Mouse (Mus musculus): ENCODE data around the gene Lman1l. TPM values are rescaled to one million over a fixed set of nuclear protein-coding genes. Genes with fewer than 3 reads are reported as not detected.
A peak's percentile ranks its signal among the peaks of the same experiment; 100 is the strongest.

Gene Lman1l
- polyA plus RNA-seq, 1 experiment from 2014 or later = not detected

DNA sequence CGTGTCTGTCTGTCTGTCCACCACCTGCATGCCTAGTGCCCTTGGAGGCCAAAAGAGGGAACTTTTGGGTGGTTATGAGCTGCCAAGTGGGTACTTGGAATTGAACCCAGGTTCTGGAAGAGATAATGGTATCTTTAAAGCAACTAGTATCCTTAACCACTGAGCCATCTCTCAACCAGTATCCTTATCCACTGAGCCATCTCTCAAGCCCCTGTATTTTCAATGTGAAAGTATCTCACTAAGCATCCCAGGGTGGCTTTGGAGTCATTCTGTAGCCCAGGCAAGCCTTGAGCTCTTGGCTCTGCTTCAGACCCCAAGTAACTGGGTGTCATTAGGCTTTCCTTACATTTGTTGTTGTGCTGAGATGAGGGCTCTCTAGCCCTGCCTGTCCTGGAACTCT, 34.4 kb upstream of the Lman1l start:
- Histone ChIP-seq H3K9me3 (replicated peaks) (no peaks in the 10 kb centered on the region), H3K36me3 (no peaks in the 10 kb centered on the region), H3K27ac (no peak overlapping the region), H3K27me3 (ENCODE audit: low read depth, poor library complexity, severe bottlenecking) (peaks cover 27% of the 10 kb centered on the region), H3K4me1 (peaks cover 33% of the 10 kb centered on the region), H3K4me3 (no peak overlapping the region)
- WGBS = 83% methylated on average over 1 of the region's 1 CpGs
- DNase-seq (ENCODE audit: low spot score) = no peak

DNA sequence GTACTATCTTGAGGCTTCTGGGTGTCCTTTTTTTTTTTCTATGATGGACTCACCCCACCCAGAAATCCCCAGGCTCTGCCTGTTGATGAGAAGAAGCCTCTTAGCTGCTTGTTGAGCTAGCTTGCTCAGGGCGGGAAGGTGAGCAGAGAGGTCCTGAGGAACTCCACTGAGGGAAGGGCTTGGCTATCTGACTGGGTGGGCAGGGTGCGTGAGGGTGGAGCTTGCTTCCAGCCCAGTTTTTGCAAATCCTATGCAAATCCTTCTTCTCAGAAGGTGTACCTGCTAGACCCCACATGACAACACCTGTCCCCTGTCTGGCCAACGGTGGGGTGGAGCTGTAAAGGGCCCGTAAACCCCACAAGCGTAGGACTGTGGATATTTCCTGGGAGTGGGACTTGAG, 32.7 kb upstream of the Lman1l start, which contains the start of gene Csk:
Csk (minus strand) TSS at position 349 of the 400 bp plus-strand sequence.
- Histone ChIP-seq H3K4me1 (peaks cover 33% of the 10 kb centered on the region), H3K36me3 (no peaks in the 10 kb centered on the region), H3K9me3 (replicated peaks) (no peaks in the 10 kb centered on the region), H3K4me3 (no peak within 1 kb of the TSS), H3K27me3 (ENCODE audit: low read depth, poor library complexity, severe bottlenecking) (peaks cover 27% of the 10 kb centered on the region), H3K27ac (no peak within 1 kb of the TSS; the same call in 1 of the 2 replicates)
- no peak for DNase-seq (ENCODE audit: low spot score)
- 48% methylated on average over 5 of the region's 5 CpGs for WGBS

GRCm38 (mm10) chr9:57652855-57653254, 32.3 kb upstream of the Lman1l start:
- no peak for DNase-seq (ENCODE audit: low spot score)
- Histone ChIP-seq H3K27me3 (ENCODE audit: low read depth, poor library complexity, severe bottlenecking) (peaks cover 27% of the 10 kb centered on the region), H3K4me3 (no peak overlapping the region), H3K27ac (no peak overlapping the region; the same call in 1 of the 2 replicates), H3K36me3 (no peaks in the 10 kb centered on the region), H3K9me3 (replicated peaks) (no peaks in the 10 kb centered on the region), H3K4me1 (peaks cover 33% of the 10 kb centered on the region)
- WGBS = 41% methylated on average over 3 of the region's 3 CpGs

- peaks cover 33% of the 10 kb centered on the region for H3K4me1 ChIP-seq
- no peaks in the 10 kb centered on the region for H3K9me3 ChIP-seq (replicated peaks)
- no peak overlapping the region for H3K4me3 ChIP-seq
- H3K27me3 ChIP-seq (ENCODE audit: low read depth, poor library complexity, severe bottlenecking) = peaks cover 27% of the 10 kb centered on the region
- H3K27ac ChIP-seq = no peak overlapping the region
- 77% methylated on average over 9 of the region's 9 CpGs for WGBS
- no peak for DNase-seq (ENCODE audit: low spot score)
- no peaks in the 10 kb centered on the region for H3K36me3 ChIP-seq
Observed at GRCm38 (mm10) chr9:57652351-57652750, 31.8 kb upstream of the Lman1l start.

DNA sequence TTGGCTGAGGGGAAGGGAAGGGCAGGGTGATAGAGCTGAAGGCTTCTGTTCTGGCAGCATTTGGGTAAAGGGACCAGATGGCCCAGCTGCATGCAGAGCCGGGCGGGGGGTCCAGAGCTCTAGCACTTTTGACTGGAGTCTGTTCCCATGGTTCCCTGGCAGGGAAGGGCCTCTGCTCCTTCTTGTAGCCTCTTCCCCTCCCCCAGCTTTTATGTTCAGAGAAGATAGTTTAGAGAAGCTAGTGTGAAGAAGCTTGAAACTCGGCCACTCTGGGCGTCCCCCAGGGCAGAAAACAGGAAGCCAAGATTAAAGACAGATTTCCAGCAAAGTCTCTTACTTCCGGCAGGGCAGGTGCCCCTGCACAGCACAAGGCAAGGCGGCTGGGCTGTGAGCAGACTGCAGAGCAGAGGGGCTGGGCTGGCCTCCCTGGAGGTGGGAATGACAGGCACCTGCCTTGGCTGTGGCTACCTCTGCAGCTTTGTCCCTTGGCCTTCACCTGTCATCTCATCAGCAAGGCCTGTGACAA, 30.3 kb upstream of the Lman1l start:
- Histone ChIP-seq H3K4me3 (no peak overlapping the region), H3K27me3 (ENCODE audit: low read depth, poor library complexity, severe bottlenecking) (peaks cover 27% of the 10 kb centered on the region), H3K36me3 (no peaks in the 10 kb centered on the region), H3K27ac (peak overlapping the region; percentile 61), H3K4me1 (peaks cover 34% of the 10 kb centered on the region), H3K9me3 (replicated peaks) (no peaks in the 10 kb centered on the region)
- DNase-seq (ENCODE audit: low spot score) = no peak
- 11% methylated on average over 6 of the region's 6 CpGs for WGBS

DNA sequence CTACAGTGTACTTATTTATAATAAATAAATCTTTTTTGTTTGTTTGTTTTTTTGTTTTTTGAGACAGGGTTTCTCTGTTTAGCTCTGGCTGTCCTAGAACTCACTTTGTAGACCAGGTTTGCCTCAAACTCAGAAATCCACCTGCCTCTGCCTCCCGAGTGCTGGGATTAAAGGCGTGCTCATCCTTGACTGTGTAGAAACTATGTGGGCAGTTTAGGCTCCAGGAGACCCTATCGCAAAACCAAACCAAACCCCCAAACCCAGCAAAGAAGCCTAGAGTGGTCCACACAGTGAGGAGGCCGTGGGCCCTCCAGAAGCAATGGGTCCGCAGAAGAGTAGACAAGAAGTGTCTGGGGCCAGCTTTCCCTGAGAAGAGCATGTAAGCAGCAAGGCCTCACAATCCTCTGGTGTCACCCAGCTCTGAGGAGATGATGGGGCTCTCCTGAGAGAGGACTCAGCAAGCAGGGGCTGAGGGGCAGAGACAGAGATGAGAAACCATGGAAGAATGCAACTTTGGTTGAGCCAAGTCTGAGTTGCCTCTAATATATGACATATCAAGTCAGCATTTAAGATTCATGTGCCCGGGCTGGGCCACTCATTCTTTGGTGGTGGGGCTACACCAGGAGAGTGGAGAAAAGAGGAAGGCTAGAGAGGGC, 29.7 kb upstream of the Lman1l start:
- Histone ChIP-seq H3K4me1 (peaks cover 38% of the 10 kb centered on the region), H3K27ac (peak overlapping the region; percentile 61), H3K4me3 (no peak overlapping the region), H3K27me3 (ENCODE audit: low read depth, poor library complexity, severe bottlenecking) (peaks cover 27% of the 10 kb centered on the region), H3K9me3 (replicated peaks) (no peaks in the 10 kb centered on the region), H3K36me3 (no peaks in the 10 kb centered on the region)
- DNase-seq (ENCODE audit: low spot score) = no peak
- 90% methylated on average over 6 of the region's 6 CpGs for WGBS

DNA sequence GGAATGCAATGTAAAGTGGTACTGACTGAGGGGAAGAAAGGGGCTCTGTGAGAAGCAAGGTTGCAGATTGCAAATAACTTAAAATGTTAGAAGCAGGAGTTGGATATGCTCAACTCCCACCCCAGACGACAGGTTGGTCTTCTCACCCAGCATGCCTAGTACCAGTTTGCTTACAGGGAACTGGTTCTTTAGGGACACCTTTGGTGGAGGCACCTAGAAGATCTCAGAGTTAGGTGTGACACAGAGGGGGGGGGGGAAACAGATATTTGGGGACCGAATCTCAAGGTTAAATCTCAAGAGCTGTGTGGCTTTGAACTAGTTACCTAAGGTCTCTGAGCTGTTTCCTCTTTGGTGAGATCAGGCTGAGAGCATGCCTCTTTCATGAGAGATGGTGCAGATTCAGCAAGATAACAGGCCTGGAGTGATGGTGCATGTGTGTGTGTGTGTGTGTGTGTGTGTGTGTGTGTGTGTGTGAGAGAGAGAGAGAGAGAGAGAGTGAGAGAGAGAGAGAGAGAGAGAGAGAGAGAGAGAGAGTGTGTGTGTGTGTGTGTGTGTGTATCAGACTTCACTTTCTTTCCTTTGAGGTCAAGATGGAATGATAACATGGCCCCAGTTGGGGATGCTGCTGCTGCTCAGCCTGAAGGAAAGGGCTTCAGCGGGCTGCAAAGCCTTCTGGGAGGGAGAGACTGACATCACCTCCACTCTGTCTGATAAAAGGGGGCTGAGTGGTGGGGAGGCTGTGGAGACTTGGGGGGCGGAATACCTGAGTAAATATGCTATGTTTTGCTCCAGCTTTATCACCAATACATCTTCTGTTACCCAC, 26.9 kb upstream of the Lman1l start:
- Histone ChIP-seq H3K4me3 (no peak overlapping the region), H3K27ac (no peak overlapping the region), H3K27me3 (ENCODE audit: low read depth, poor library complexity, severe bottlenecking) (no peaks in the 10 kb centered on the region; the same call in 1 of the 2 replicates), H3K4me1 (peaks cover 54% of the 10 kb centered on the region), H3K9me3 (replicated peaks) (no peaks in the 10 kb centered on the region), H3K36me3 (peaks cover 11% of the 10 kb centered on the region)
- 73% methylated on average over 4 of the region's 4 CpGs for WGBS
- DNase-seq (ENCODE audit: low spot score) = no peak

- H3K27me3 ChIP-seq (ENCODE audit: low read depth, poor library complexity, severe bottlenecking) = no peaks in the 10 kb centered on the region
- no peak overlapping the region for H3K27ac ChIP-seq
- no peak for DNase-seq (ENCODE audit: low spot score)
- no peaks in the 10 kb centered on the region for H3K9me3 ChIP-seq (replicated peaks)
- WGBS = 75% methylated on average over 12 of the region's 12 CpGs
- H3K4me1 ChIP-seq = peaks cover 60% of the 10 kb centered on the region
- no peak overlapping the region for H3K4me3 ChIP-seq
- H3K36me3 ChIP-seq = peaks cover 19% of the 10 kb centered on the region
Observed at GRCm38 (mm10) chr9:57646551-57647103, 26.1 kb upstream of the Lman1l start.

- under 1% methylated on average over 84 of the region's 85 CpGs for WGBS
- Histone ChIP-seq H3K4me3 (peak overlapping the region; percentile 79), H3K27ac (peak overlapping the region; percentile 98), H3K4me1 (peaks cover 60% of the 10 kb centered on the region), H3K9me3 (replicated peaks) (no peaks in the 10 kb centered on the region), H3K36me3 (peaks cover 31% of the 10 kb centered on the region), H3K27me3 (ENCODE audit: low read depth, poor library complexity, severe bottlenecking) (no peaks in the 10 kb centered on the region)
- peak; percentile 95 for DNase-seq (ENCODE audit: low spot score)
Observed at GRCm38 (mm10) chr9:57644944-57645893, 24.6 kb upstream of the Lman1l start.

- Histone ChIP-seq H3K4me3 (peak overlapping the region; percentile 79), H3K27me3 (ENCODE audit: low read depth, poor library complexity, severe bottlenecking) (no peaks in the 10 kb centered on the region), H3K36me3 (peaks cover 31% of the 10 kb centered on the region), H3K9me3 (replicated peaks) (no peaks in the 10 kb centered on the region), H3K27ac (peak overlapping the region; percentile 98), H3K4me1 (peaks cover 66% of the 10 kb centered on the region)
- no peak for DNase-seq (ENCODE audit: low spot score)
- under 1% methylated on average over 18 of the region's 18 CpGs for WGBS
Observed at GRCm38 (mm10) chr9:57644442-57644943, 23.9 kb upstream of the Lman1l start.

DNA sequence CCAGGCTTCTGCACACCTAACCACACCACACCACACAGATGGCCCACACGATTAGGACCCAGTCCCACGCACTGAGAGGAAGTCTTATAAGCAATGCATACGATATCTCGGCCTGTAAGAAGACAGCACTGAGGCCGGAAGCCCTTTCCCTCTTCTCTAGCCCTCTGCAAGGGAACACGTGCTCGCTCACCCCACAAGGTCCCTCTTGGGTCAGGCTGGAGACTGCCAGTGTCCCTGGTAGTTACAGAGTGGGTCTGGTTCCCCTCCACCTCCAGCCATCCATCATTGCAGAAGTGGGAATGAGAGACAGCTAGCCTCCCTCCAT, 23.2 kb upstream of the Lman1l start:
- H3K4me1 ChIP-seq = peaks cover 73% of the 10 kb centered on the region
- H3K27ac ChIP-seq = peak overlapping the region; percentile 98
- no peaks in the 10 kb centered on the region for H3K9me3 ChIP-seq (replicated peaks)
- WGBS = 68% methylated on average over 7 of the region's 7 CpGs
- peak overlapping the region; percentile 79 for H3K4me3 ChIP-seq
- peaks cover 31% of the 10 kb centered on the region for H3K36me3 ChIP-seq
- DNase-seq (ENCODE audit: low spot score) = no peak
- H3K27me3 ChIP-seq (ENCODE audit: low read depth, poor library complexity, severe bottlenecking) = no peaks in the 10 kb centered on the region
